ENCODE assay signal across 11 mouse cellular contexts in the genomic region with DNA sequence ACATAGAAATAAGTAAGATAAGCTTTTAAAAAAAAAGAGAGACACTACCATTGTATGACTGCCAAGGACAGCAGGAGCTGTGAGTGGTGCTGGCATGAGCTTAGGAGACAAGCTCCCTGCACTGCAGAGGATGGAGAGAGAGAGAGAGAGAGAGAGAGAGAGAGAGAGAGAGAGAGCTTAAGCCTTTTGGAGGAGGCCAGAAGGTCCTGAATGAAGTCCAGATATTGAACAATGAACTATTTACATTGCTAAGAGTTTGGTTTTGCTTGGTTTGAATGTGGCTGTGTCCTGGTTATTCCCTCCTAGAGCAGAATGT.
"Had no signal": no experiment of that assay in that cellular context is flagged by ENCODE, and none has a peak within 500 bp of the region (broad histone marks: within the 10 kb centered on the region; RNA-seq: fewer than 3 reads in every experiment).

No protein-coding gene starts in this region.

- H3K9me3 ChIP-seq: limb, embryonic 13.5 days; midbrain, embryonic 12.5 days; neural tube, embryonic 13.5 days had no signal

- ATAC-seq: lung, postnatal 0 days; midbrain, embryonic 16.5 days had no signal

- H3K4me2 ChIP-seq: limb, embryonic 13.5 days; midbrain, embryonic 12.5 days; neural tube, embryonic 13.5 days had no signal

- H3K36me3 ChIP-seq: limb, embryonic 13.5 days; midbrain, embryonic 12.5 days had no signal

- H3K27ac ChIP-seq: liver, embryonic 14.5 days; midbrain, embryonic 12.5 days; neural tube, embryonic 13.5 days had no signal

- H3K4me3 ChIP-seq: limb, embryonic 13.5 days; midbrain, embryonic 12.5 days; neural tube, embryonic 13.5 days had no signal

- DNase-seq: kidney, postnatal 25 days; retina, postnatal 1 day; right cerebral cortex, postnatal 4 days; spleen, adult 18-20 months; thymus, postnatal 4 days had no signal

- H3K27me3 ChIP-seq: limb, embryonic 13.5 days; midbrain, embryonic 12.5 days; neural tube, embryonic 13.5 days had no signal

- H3K9ac ChIP-seq: limb, embryonic 13.5 days; midbrain, embryonic 12.5 days; neural tube, embryonic 13.5 days had no signal

- H3K4me1 ChIP-seq: midbrain, embryonic 12.5 days; neural tube, embryonic 13.5 days had no signal
